Mouse (Mus musculus) heart, embryonic 12.5 days (tissue): Measurements from ENCODE around the gene Cacna2d3. TPM values are rescaled to one million over a fixed set of nuclear protein-coding genes. Genes with fewer than 3 reads are reported as not detected.

Experiments
- ATAC-seq: fragments of 200-750 bp; cut with Nextera tagmentation; 2 replicates; pipeline ENCODE4 v1.8.0; 2017; ENCODE audit warnings: moderate TSS enrichment, moderate library complexity; ENCODE audit not compliant: insufficient number of reproducible peaks, low FRiP score
- H3K27ac ChIP-seq: fragments of 300-500 bp; sonication (generic); 2 replicates; pipeline ENCODE4 v1.5.1; 2016; ENCODE audit warnings: mild to moderate bottlenecking, moderate library complexity; ENCODE audit not compliant: poor library complexity, severe bottlenecking
- H3K27me3 ChIP-seq: fragments of 300-500 bp; sonication (generic); replicated peaks from 2 replicates; pipeline ENCODE4 v1.6.1; 2016; ENCODE audit warnings: mild to moderate bottlenecking, moderate library complexity
- H3K36me3 ChIP-seq: fragments of 300-500 bp; sonication (generic); 2 replicates; pipeline ENCODE4 v1.6.1; 2016; ENCODE audit warnings: mild to moderate bottlenecking, moderate library complexity
- H3K4me1 ChIP-seq: fragments of 300-500 bp; sonication (generic); replicated peaks from 2 replicates; pipeline ENCODE4 v1.6.1; 2016; ENCODE audit warnings: mild to moderate bottlenecking
- H3K4me2 ChIP-seq: fragments of 300-500 bp; sonication (generic); 2 replicates; pipeline ENCODE4 v1.6.1; 2016; ENCODE audit warnings: mild to moderate bottlenecking, moderate library complexity
- H3K4me3 ChIP-seq: fragments of 300-500 bp; sonication (generic); 2 replicates; pipeline ENCODE4 v1.5.1; 2016; ENCODE audit warnings: mild to moderate bottlenecking
- H3K9ac ChIP-seq: fragments of 300-500 bp; sonication (generic); 2 replicates; pipeline ENCODE4 v1.6.1; 2016; ENCODE audit warnings: mild to moderate bottlenecking, moderate library complexity
- H3K9me3 ChIP-seq: fragments of 300-500 bp; sonication (generic); replicated peaks from 2 replicates; pipeline ENCODE4 v1.6.1; 2016; ENCODE audit warnings: mild to moderate bottlenecking, moderate library complexity
- WGBS: fragments of 180-500 bp; shearing (Covaris S2); methylation state at CpG from one replicate; pipeline ENCODE4 v1.1.7; 2016; 5-methylcytosine and 5-hydroxymethylcytosine counted together
- polyA plus RNA-seq: library from polyadenylated mRNA; unstranded; fragments of >200 nt; fragmentation: Nextera tagmentation; extraction: Ambion mirVana; gene quantifications from 2 replicates; pipeline ENCODE4 v1.2.1, GENCODE M21; 2016

The Cacna2d3 gene
- polyA plus RNA-seq, 1 experiment from 2014 or later, result 1.3 TPM

DNA sequence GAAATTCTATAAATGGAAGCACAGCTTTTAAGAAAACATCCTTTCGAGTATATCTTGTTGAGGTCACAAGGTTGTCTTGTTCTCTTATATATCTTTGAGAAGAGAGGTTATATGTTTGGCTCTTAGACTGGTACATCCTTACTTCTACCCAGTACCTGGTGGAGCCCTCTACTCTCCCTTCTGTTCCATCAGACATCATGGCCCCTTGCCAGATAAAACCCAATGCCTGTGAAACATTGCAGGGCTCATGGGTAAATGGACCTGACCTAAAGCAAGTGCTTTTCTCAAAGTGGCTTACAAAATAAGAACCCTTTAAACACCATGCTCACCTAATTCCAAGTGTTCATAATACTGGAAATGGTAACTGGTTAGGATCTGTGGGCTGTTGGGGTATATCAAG, 660.2 kb downstream of the Cacna2d3 start:
- Histone ChIP-seq H3K4me2 (no peak overlapping the region), H3K4me3 (no peak overlapping the region), H3K9ac (no peak overlapping the region), H3K27me3 (peaks cover 6% of the 10 kb centered on the region; the same call in 1 of the 2 replicates), H3K36me3 (no peaks in the 10 kb centered on the region), H3K4me1 (no peaks in the 10 kb centered on the region), H3K9me3 (no peaks in the 10 kb centered on the region), H3K27ac (no peak overlapping the region)
- no peak for ATAC-seq
- WGBS, result 82% methylated on average over 1 of the region's 1 CpGs

DNA sequence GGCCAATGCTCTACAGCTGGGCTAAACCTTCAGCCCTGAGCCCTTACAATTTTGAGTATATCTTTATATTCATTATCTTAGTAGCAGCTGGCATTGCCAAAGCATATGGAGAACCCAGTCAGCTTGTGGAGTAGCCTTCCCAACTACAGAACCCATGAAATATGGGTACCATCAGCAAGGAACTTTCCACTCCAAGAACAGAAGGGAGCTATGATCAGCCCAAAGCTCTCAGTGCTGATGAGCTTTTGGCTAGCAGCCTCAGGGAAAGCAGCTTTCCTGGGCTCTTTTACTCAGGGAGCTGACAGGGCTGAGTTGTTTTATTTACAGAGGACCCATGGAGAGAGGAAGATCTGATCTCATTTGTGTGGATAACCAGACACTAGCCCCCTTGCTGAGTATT, 661.0 kb downstream of the Cacna2d3 start:
- ATAC-seq, result no peak
- no peak overlapping the region for H3K4me3 ChIP-seq

DNA sequence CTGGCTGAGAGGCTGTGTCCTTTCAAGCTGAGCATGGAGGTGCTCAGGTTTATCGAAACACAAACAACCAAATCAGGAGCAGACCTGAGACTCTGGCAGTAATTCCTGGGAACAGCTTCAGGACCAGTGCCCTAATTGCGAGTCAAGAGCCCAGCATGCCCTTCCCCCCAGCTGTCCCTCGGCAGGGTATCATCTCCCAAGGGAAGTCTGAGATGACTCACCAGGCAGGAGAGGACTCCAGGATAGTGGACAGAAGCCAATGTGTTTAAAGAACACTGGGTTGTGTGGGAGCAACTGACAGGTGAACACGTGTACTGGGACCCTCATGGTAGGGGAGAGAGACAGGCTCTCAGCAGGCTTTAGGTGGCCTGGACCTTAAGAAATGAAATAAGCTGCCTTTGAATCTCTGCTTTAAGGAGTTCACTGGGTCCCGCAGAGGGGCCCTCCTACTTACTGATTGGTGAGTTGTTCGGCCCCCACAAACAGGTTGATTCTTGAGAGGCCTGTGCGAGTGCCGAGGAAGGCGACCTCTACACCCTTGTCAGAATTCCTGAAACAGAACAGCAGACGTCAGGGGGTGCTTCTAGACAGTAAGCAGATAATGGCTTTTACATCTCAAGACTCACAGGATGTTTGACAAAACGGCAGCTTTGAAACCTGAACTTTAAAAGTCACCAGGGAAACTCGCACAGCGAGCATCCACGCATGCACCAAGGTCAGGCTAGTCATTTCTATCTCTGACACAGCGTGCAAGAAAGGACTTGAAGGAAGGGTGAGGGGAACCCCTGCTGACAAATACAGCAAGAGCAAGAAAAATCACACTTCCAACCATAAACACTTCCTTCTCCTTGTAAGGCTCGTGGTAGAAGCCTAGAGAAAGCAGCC, 669.5 kb downstream of the Cacna2d3 start:
- Histone ChIP-seq H3K4me1 (peaks cover 14% of the 10 kb centered on the region), H3K4me2 (peak overlapping the region; percentile 19; the same call in 1 of the 2 replicates), H3K9ac (no peak overlapping the region), H3K9me3 (no peaks in the 10 kb centered on the region), H3K4me3 (no peak overlapping the region), H3K27me3 (no peaks in the 10 kb centered on the region), H3K36me3 (no peaks in the 10 kb centered on the region), H3K27ac (no peak overlapping the region)
- no peak for ATAC-seq
- 20% methylated on average over 16 of the region's 16 CpGs for WGBS

More for the DNA sequence above, 661.0 kb downstream of the Cacna2d3 start:
- Histone ChIP-seq H3K4me1 (no peaks in the 10 kb centered on the region), H3K36me3 (no peaks in the 10 kb centered on the region), H3K9ac (no peak overlapping the region), H3K9me3 (no peaks in the 10 kb centered on the region), H3K4me2 (no peak overlapping the region), H3K27me3 (peaks cover 6% of the 10 kb centered on the region; the same call in 1 of the 2 replicates), H3K27ac (no peak overlapping the region)

DNA sequence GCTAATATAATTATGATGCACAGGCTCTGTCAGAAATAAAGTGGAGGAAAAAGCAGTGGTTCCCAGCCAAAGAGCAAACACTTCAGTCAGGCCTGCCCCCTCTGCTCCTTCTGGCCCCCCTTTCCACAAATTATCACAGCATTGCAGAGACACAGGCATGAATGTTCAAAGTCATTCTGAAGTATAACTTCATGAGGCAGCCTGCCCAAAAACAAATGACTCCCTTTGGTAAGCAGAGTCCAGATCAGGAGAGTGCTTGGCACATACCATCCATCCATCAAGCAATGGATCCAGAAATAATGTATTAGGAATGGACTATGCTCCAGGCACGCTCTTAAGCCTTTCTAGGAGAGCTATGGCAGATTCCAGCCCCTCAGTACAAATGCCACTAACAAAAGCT, 679.3 kb downstream of the Cacna2d3 start:
- Histone ChIP-seq H3K4me1 (peaks cover 18% of the 10 kb centered on the region), H3K27me3 (no peaks in the 10 kb centered on the region), H3K27ac (no peak overlapping the region), H3K9me3 (no peaks in the 10 kb centered on the region), H3K9ac (no peak overlapping the region), H3K36me3 (no peaks in the 10 kb centered on the region), H3K4me2 (no peak overlapping the region), H3K4me3 (no peak overlapping the region)
- ATAC-seq, result no peak
- 57% methylated on average over 1 of the region's 1 CpGs for WGBS

DNA sequence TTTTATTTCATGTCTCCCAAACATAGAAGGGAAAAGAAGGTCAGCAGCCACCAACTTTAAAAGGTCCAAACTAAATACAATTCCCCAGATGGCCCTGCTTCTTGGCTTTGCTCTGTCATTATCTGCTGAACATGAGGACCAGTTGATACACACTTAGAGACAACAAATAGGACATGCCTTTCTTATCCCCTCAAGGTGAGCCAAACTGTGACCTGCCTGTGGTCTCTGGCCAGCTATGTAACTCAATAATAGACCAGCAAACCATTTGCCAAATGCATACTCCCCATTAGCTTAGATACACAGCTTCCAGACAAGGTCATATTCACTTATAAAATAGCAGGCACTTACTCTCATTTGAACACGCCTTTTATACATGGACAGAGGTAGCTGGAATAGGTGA, 680.2 kb downstream of the Cacna2d3 start:
- no peak overlapping the region for H3K4me2 ChIP-seq
- H3K9ac ChIP-seq, result no peak overlapping the region
- H3K27ac ChIP-seq, result no peak overlapping the region
- H3K9me3 ChIP-seq, result no peaks in the 10 kb centered on the region
- H3K4me1 ChIP-seq, result peaks cover 18% of the 10 kb centered on the region
- WGBS, result 70% methylated on average over 1 of the region's 1 CpGs
- no peaks in the 10 kb centered on the region for H3K36me3 ChIP-seq
- ATAC-seq, result no peak
- H3K27me3 ChIP-seq, result no peaks in the 10 kb centered on the region
- no peak overlapping the region for H3K4me3 ChIP-seq

DNA sequence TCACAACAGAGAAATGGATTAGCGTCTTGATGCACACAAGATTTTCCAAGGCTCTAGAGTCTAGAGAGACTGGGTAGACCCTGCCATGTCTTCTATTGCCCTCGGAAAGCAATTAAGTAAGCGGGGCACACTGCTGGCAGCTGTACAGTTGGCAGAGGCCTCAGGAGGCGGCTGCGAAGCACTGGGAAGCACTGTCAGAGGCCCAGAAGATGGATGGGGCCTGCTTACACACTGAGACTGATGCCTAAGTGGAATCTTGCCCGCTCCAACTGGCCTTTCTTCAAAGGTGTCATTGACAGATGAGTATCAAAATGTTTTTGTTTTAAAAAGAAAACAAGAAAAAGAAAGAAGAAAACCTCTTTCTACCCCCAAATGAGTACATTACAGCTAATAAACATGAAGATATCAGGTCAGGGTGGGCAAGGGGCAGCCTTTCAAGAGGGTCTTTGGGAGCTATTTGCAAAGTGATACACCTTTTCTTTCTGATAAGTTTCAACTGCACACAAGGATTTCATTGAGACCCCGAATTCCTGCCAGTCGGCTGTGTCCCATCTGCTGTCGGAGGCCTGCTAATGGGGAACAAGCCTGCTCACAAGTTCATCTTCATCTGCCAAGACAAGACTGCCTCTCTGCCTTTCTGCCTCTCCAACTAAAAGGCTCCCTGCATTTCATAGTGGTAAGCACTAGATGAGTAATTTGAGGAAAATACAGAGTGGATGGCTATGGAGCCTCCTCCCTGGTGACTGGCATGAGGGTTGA, 680.9 kb downstream of the Cacna2d3 start:
- no peaks in the 10 kb centered on the region for H3K27me3 ChIP-seq
- peaks cover 18% of the 10 kb centered on the region for H3K4me1 ChIP-seq
- H3K4me2 ChIP-seq, result no peak overlapping the region
- 66% methylated on average over 9 of the region's 9 CpGs for WGBS
- H3K36me3 ChIP-seq, result no peaks in the 10 kb centered on the region
- no peaks in the 10 kb centered on the region for H3K9me3 ChIP-seq
- no peak overlapping the region for H3K9ac ChIP-seq
- no peak for ATAC-seq
- no peak overlapping the region for H3K27ac ChIP-seq
- H3K4me3 ChIP-seq, result no peak overlapping the region

DNA sequence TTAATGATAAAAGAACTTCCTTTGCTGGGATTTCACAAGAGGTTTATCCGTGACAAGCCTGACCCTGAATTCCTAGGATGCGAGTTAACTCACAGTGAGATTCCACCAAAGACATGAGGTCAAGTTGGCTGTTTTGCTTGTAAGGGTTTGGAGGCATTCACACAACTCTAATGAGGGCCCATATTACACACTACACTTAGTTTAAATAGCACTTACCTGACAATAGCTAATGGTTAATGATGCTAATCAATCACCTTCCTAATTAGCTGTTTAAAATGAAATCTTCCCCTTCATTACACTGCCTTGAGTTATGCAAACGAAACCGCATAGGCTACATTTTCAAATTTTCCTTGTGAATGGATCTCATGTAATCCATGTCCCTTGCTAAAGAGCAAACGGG, 683.4 kb downstream of the Cacna2d3 start:
- no peak overlapping the region for H3K4me2 ChIP-seq
- 72% methylated on average over 5 of the region's 5 CpGs for WGBS

DNA sequence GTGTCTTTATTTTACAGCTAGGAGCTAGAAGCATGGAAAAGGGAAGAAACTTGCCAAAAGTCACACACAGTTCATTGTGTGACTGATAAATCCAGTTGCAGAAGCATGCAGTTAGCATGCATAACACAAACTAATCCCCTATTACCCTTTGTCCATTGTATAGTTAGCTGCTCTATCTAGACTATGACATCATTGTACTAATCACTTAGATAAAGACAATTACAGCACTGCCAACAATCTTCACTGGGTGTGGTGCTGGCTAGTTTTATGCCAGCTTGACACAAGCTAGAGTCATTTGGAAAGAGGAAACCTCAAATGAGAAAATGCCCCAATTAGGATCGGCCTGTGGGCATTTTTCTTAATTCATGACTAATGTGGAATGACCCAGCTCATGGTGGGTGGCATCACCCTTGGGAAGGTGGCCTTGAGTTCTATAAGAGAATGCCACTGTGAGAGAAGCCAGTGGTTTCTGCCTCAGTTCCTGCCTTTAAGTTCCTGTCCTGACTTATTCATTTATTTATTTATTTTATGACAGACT, 689.7 kb downstream of the Cacna2d3 start:
- Histone ChIP-seq H3K9me3 (no peaks in the 10 kb centered on the region), H3K27me3 (peaks cover 3% of the 10 kb centered on the region; the same call in 1 of the 2 replicates), H3K4me2 (no peak overlapping the region), H3K4me3 (no peak overlapping the region), H3K27ac (no peak overlapping the region), H3K36me3 (no peaks in the 10 kb centered on the region), H3K4me1 (peaks cover 13% of the 10 kb centered on the region), H3K9ac (no peak overlapping the region)
- WGBS, result 81% methylated on average over 1 of the region's 1 CpGs
- no peak for ATAC-seq

More for the DNA sequence above, 683.4 kb downstream of the Cacna2d3 start:
- H3K27ac ChIP-seq, result no peak overlapping the region
- no peak overlapping the region for H3K9ac ChIP-seq
- H3K36me3 ChIP-seq, result no peaks in the 10 kb centered on the region
- H3K4me1 ChIP-seq, result peaks cover 18% of the 10 kb centered on the region
- ATAC-seq, result no peak
- H3K9me3 ChIP-seq, result no peaks in the 10 kb centered on the region
- H3K4me3 ChIP-seq, result no peak overlapping the region
- no peaks in the 10 kb centered on the region for H3K27me3 ChIP-seq

DNA sequence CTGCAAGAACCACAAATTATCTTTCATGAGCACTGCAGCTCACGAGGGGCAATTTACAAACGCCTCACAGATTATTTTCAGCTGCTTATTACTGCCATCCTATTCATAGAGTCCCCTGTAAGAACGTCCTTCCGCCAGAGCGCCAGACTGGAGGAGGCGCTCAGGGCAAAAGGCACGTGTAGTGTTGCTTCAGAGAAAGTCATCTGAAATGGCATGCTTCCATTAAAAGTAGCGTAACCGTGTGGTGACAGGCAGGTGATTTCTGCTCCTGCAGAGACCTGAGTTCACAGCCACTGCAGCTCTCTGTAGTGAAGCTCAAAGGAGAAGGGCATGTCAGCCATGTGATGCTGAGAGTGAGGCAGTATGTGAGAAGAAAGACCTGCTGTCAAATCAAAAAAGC, 691.1 kb downstream of the Cacna2d3 start:
- peaks cover 17% of the 10 kb centered on the region for H3K4me1 ChIP-seq
- H3K9me3 ChIP-seq, result no peaks in the 10 kb centered on the region
- no peak overlapping the region for H3K27ac ChIP-seq
- no peak for ATAC-seq
- 53% methylated on average over 9 of the region's 9 CpGs for WGBS
- H3K4me2 ChIP-seq, result no peak overlapping the region
- peaks cover 3% of the 10 kb centered on the region; the same call in 1 of the 2 replicates for H3K27me3 ChIP-seq
- no peak overlapping the region for H3K9ac ChIP-seq
- no peak overlapping the region for H3K4me3 ChIP-seq
- no peaks in the 10 kb centered on the region for H3K36me3 ChIP-seq

DNA sequence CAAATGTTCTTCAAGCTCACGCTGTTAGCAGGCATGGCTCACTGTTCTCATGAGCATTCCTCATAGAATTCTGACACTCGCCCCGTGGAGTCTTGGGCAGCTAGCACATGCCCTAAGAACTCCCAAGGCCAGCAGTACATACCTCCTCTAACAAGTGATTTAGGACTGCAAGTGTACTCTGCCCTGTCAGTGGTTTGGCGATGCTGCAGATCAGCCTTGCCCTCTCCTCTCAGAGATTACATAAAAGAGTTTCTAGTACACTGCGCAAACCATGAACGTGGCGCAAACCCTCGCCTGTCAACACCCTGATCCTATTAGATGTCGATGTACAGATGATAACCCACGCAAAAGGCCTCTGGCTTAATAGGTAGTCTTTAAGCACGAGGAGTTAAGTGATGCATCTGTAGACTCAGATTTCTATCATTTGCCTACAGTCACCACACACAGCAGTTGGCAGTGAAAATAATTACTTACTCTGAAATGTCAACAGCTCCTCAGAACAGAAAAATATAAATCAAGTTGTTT, 691.7 kb downstream of the Cacna2d3 start:
- no peak overlapping the region for H3K4me2 ChIP-seq
- no peak overlapping the region for H3K27ac ChIP-seq
- H3K9ac ChIP-seq, result no peak overlapping the region
- H3K27me3 ChIP-seq, result peaks cover 3% of the 10 kb centered on the region; the same call in 1 of the 2 replicates
- no peaks in the 10 kb centered on the region for H3K36me3 ChIP-seq
- no peak overlapping the region for H3K4me3 ChIP-seq
- ATAC-seq, result no peak
- whole genome bisulfite sequencing, result 46% methylated on average over 11 of the region's 11 CpGs
- H3K4me1 ChIP-seq, result peaks cover 17% of the 10 kb centered on the region
- no peaks in the 10 kb centered on the region for H3K9me3 ChIP-seq

DNA sequence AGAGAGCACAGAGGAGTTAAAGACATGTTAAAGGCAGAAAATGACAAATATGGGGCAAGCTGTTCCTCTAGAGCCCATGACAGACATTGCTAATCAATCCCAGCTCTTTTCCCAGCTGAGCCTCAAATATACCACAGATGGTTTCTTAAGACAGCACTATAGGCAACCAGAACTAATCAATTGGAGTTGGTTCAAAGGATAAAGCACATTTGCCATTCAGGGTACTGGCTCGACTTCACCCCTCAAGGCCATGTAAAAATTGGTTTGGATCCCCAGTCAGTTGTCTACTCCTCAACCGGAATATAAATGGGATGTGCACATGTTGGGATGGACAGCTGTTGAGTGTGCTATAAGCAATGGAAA, 692.6 kb downstream of the Cacna2d3 start:
- ATAC-seq, result no peak
- H3K9ac ChIP-seq, result no peak overlapping the region
- H3K27ac ChIP-seq, result no peak overlapping the region
- H3K4me2 ChIP-seq, result no peak overlapping the region
- H3K27me3 ChIP-seq, result peaks cover 3% of the 10 kb centered on the region; the same call in 1 of the 2 replicates
- H3K9me3 ChIP-seq, result no peaks in the 10 kb centered on the region
- H3K4me3 ChIP-seq, result no peak overlapping the region
- peaks cover 17% of the 10 kb centered on the region for H3K4me1 ChIP-seq
- WGBS, result 80% methylated on average over 2 of the region's 2 CpGs
- H3K36me3 ChIP-seq, result no peaks in the 10 kb centered on the region
